Mouse (Mus musculus): Measurements from ENCODE around the gene Tub. TPM values are rescaled to one million over a fixed set of nuclear protein-coding genes. Genes with fewer than 3 reads are reported as not detected.

The Tub gene
- polyA plus RNA-seq, 1 experiment, result 0.19 TPM

- 54% methylated on average over 4 of the region's 4 CpGs for WGBS
- peaks cover 8% of the 10 kb centered on the region for H3K27me3 ChIP-seq (ENCODE audit: control insufficient read depth, insufficient read depth, low read length)
Measured at GRCm38 (mm10) chr7:109012998-109013625, 63.0 kb downstream of the Tub start.

GRCm38 (mm10) chr7:109014851-109015250, 64.7 kb downstream of the Tub start:
- Histone ChIP-seq H3K27me3 (ENCODE audit: control insufficient read depth, insufficient read depth, low read length) (peaks cover 8% of the 10 kb centered on the region), H3K36me3 (ENCODE audit: control insufficient read depth, insufficient read depth, low read length) (no peaks in the 10 kb centered on the region), H3K4me3 (ENCODE audit: extremely low read depth, insufficient read depth, insufficient read length) (no peak overlapping the region), H3K27ac (ENCODE audit: insufficient read depth, low read length) (no peak overlapping the region), H3K4me1 (ENCODE audit: control insufficient read depth, insufficient read depth, insufficient read length) (no peaks in the 10 kb centered on the region)
- 83% methylated on average over 7 of the region's 7 CpGs for WGBS
- DNase-seq (ENCODE audit: low read depth in 1 of 2, low spot score in 2 of 2), result no peak
- TF ChIP-seq CTCF (IDR thresholded peaks at IDR 0.05; ENCODE audit: extremely low read depth, insufficient read depth, insufficient read length, insufficient replicate concordance), result no peak
- no peak for TF ChIP-seq POLR2A (IDR thresholded peaks at IDR 0.05; ENCODE audit: low read depth, low read length)

More at GRCm38 (mm10) chr7:109012998-109013625, 63.0 kb downstream of the Tub start:
- Histone ChIP-seq H3K36me3 (ENCODE audit: control insufficient read depth, insufficient read depth, low read length) (no peaks in the 10 kb centered on the region), H3K4me3 (ENCODE audit: extremely low read depth, insufficient read depth, insufficient read length) (no peak overlapping the region), H3K27ac (ENCODE audit: insufficient read depth, low read length) (no peak overlapping the region), H3K4me1 (ENCODE audit: control insufficient read depth, insufficient read depth, insufficient read length) (no peaks in the 10 kb centered on the region)
- no peak for DNase-seq (ENCODE audit: low read depth in 1 of 2, low spot score in 2 of 2)
- no peak for TF ChIP-seq CTCF (IDR thresholded peaks at IDR 0.05; ENCODE audit: extremely low read depth, insufficient read depth, insufficient read length, insufficient replicate concordance)
- no peak for TF ChIP-seq POLR2A (IDR thresholded peaks at IDR 0.05; ENCODE audit: low read depth, low read length)

GRCm38 (mm10) chr7:109016378-109016923, 66.3 kb downstream of the Tub start:
- DNase-seq (ENCODE audit: low read depth in 1 of 2, low spot score in 2 of 2), result no peak
- TF ChIP-seq CTCF (IDR thresholded peaks at IDR 0.05; ENCODE audit: extremely low read depth, insufficient read depth, insufficient read length, insufficient replicate concordance) (no peak), POLR2A (IDR thresholded peaks at IDR 0.05; ENCODE audit: low read depth, low read length) (no peak)
- Histone ChIP-seq H3K36me3 (ENCODE audit: control insufficient read depth, insufficient read depth, low read length) (no peaks in the 10 kb centered on the region), H3K4me3 (ENCODE audit: extremely low read depth, insufficient read depth, insufficient read length) (no peak overlapping the region), H3K27ac (ENCODE audit: insufficient read depth, low read length) (no peak overlapping the region), H3K27me3 (ENCODE audit: control insufficient read depth, insufficient read depth, low read length) (no peaks in the 10 kb centered on the region), H3K4me1 (ENCODE audit: control insufficient read depth, insufficient read depth, insufficient read length) (no peaks in the 10 kb centered on the region)
- 73% methylated on average over 5 of the region's 5 CpGs for WGBS

- TF ChIP-seq CTCF (IDR thresholded peaks at IDR 0.05; ENCODE audit: extremely low read depth, insufficient read depth, insufficient read length, insufficient replicate concordance) (no peak), POLR2A (IDR thresholded peaks at IDR 0.05; ENCODE audit: low read depth, low read length) (no peak)
- H3K27me3 ChIP-seq (ENCODE audit: control insufficient read depth, insufficient read depth, low read length), result no peaks in the 10 kb centered on the region
- H3K36me3 ChIP-seq (ENCODE audit: control insufficient read depth, insufficient read depth, low read length), result no peaks in the 10 kb centered on the region
- WGBS, result 90% methylated on average over 7 of the region's 7 CpGs
- no peak for DNase-seq (ENCODE audit: low read depth in 1 of 2, low spot score in 2 of 2)
- no peak overlapping the region for H3K4me3 ChIP-seq (ENCODE audit: extremely low read depth, insufficient read depth, insufficient read length)
- no peaks in the 10 kb centered on the region for H3K4me1 ChIP-seq (ENCODE audit: control insufficient read depth, insufficient read depth, insufficient read length)
- H3K27ac ChIP-seq (ENCODE audit: insufficient read depth, low read length), result no peak overlapping the region
Measured at GRCm38 (mm10) chr7:109019243-109019642, 69.1 kb downstream of the Tub start.

- peak in 1 of 2 experiments; percentile 23 for DNase-seq (ENCODE audit: low read depth in 1 of 2, low spot score in 2 of 2)
- no peaks in the 10 kb centered on the region for H3K4me1 ChIP-seq (ENCODE audit: control insufficient read depth, insufficient read depth, insufficient read length)
- H3K4me3 ChIP-seq (ENCODE audit: extremely low read depth, insufficient read depth, insufficient read length), result no peak overlapping the region
- 24% methylated on average over 3 of the region's 3 CpGs for WGBS
- no peaks in the 10 kb centered on the region for H3K27me3 ChIP-seq (ENCODE audit: control insufficient read depth, insufficient read depth, low read length)
- H3K27ac ChIP-seq (ENCODE audit: insufficient read depth, low read length), result no peak overlapping the region
- TF ChIP-seq POLR2A (IDR thresholded peaks at IDR 0.05; ENCODE audit: low read depth, low read length), result no peak
- TF ChIP-seq CTCF (IDR thresholded peaks at IDR 0.05; ENCODE audit: extremely low read depth, insufficient read depth, insufficient read length, insufficient replicate concordance), result peak; percentile 52; the same call in 1 of the 2 replicates
- H3K36me3 ChIP-seq (ENCODE audit: control insufficient read depth, insufficient read depth, low read length), result no peaks in the 10 kb centered on the region
Measured at GRCm38 (mm10) chr7:109021428-109021827, 71.3 kb downstream of the Tub start.

- no peak overlapping the region for H3K4me3 ChIP-seq (ENCODE audit: extremely low read depth, insufficient read depth, insufficient read length)
- TF ChIP-seq CTCF (IDR thresholded peaks at IDR 0.05; ENCODE audit: extremely low read depth, insufficient read depth, insufficient read length, insufficient replicate concordance), result no peak
- TF ChIP-seq POLR2A (IDR thresholded peaks at IDR 0.05; ENCODE audit: low read depth, low read length), result no peak
- no peak for DNase-seq (ENCODE audit: low read depth in 1 of 2, low spot score in 2 of 2)
- H3K36me3 ChIP-seq (ENCODE audit: control insufficient read depth, insufficient read depth, low read length), result no peaks in the 10 kb centered on the region
- no peak overlapping the region for H3K27ac ChIP-seq (ENCODE audit: insufficient read depth, low read length)
- H3K27me3 ChIP-seq (ENCODE audit: control insufficient read depth, insufficient read depth, low read length), result no peaks in the 10 kb centered on the region
- 78% methylated on average over 7 of the region's 7 CpGs for WGBS
- no peaks in the 10 kb centered on the region for H3K4me1 ChIP-seq (ENCODE audit: control insufficient read depth, insufficient read depth, insufficient read length)
Measured at GRCm38 (mm10) chr7:109025743-109026142, 75.6 kb downstream of the Tub start.

GRCm38 (mm10) chr7:109026976-109027375, 76.8 kb downstream of the Tub start:
- Histone ChIP-seq H3K4me3 (ENCODE audit: extremely low read depth, insufficient read depth, insufficient read length) (no peak overlapping the region), H3K36me3 (ENCODE audit: control insufficient read depth, insufficient read depth, low read length) (no peaks in the 10 kb centered on the region), H3K27ac (ENCODE audit: insufficient read depth, low read length) (no peak overlapping the region), H3K27me3 (ENCODE audit: control insufficient read depth, insufficient read depth, low read length) (no peaks in the 10 kb centered on the region), H3K4me1 (ENCODE audit: control insufficient read depth, insufficient read depth, insufficient read length) (no peaks in the 10 kb centered on the region)
- no peak for DNase-seq (ENCODE audit: low read depth in 1 of 2, low spot score in 2 of 2)
- WGBS, result 89% methylated on average over 9 of the region's 9 CpGs
- no peak for TF ChIP-seq POLR2A (IDR thresholded peaks at IDR 0.05; ENCODE audit: low read depth, low read length)
- TF ChIP-seq CTCF (IDR thresholded peaks at IDR 0.05; ENCODE audit: extremely low read depth, insufficient read depth, insufficient read length, insufficient replicate concordance), result no peak

All from spleen, adult 2 months (tissue).